Mouse (Mus musculus): ENCODE results near the gene Macf1. TPM values are rescaled to one million over a fixed set of nuclear protein-coding genes. Genes with fewer than 3 reads are reported as not detected.

Gene Macf1
- polyA plus RNA-seq, 1 experiment, result 137 TPM

- Histone ChIP-seq H3K4me1 (ENCODE audit: control insufficient read depth, insufficient read depth, low read length) (peaks cover 7% of the 10 kb centered on the region), H3K27ac (ENCODE audit: insufficient read depth, low read length) (0 out of 2 replicates have a peak overlapping the region, but pooled peaks have one; percentile 28), H3K4me3 (ENCODE audit: insufficient read depth, low read length) (no peak overlapping the region)
- no peak for TF ChIP-seq POLR2A (IDR thresholded peaks at IDR 0.05; ENCODE audit: extremely low read depth, insufficient read depth, low read length)
- no peak for TF ChIP-seq CTCF (IDR thresholded peaks at IDR 0.05; ENCODE audit: extremely low read depth, insufficient read depth, low read length)
Measured at GRCm38 (mm10) chr4:123427271-123427899, 256.8 kb downstream of the Macf1 start.

- no peak overlapping the region for H3K27ac ChIP-seq (ENCODE audit: insufficient read depth, low read length)
Measured at GRCm38 (mm10) chr4:123426429-123427080, 257.6 kb downstream of the Macf1 start.

GRCm38 (mm10) chr4:123425672-123426272 is 258.4 kb downstream of the Macf1 start:
- TF ChIP-seq POLR2A (IDR thresholded peaks at IDR 0.05; ENCODE audit: extremely low read depth, insufficient read depth, low read length), result no peak
- TF ChIP-seq CTCF (IDR thresholded peaks at IDR 0.05; ENCODE audit: extremely low read depth, insufficient read depth, low read length), result no peak
- Histone ChIP-seq H3K4me1 (ENCODE audit: control insufficient read depth, insufficient read depth, low read length) (peaks cover 7% of the 10 kb centered on the region), H3K27ac (ENCODE audit: insufficient read depth, low read length) (no peak overlapping the region; the same call in 1 of the 2 replicates), H3K4me3 (ENCODE audit: insufficient read depth, low read length) (no peak overlapping the region)

More at GRCm38 (mm10) chr4:123426429-123427080, 257.6 kb downstream of the Macf1 start:
- Histone ChIP-seq H3K4me1 (ENCODE audit: control insufficient read depth, insufficient read depth, low read length) (peaks cover 7% of the 10 kb centered on the region), H3K4me3 (ENCODE audit: insufficient read depth, low read length) (no peak overlapping the region)
- TF ChIP-seq CTCF (IDR thresholded peaks at IDR 0.05; ENCODE audit: extremely low read depth, insufficient read depth, low read length), result no peak
- TF ChIP-seq POLR2A (IDR thresholded peaks at IDR 0.05; ENCODE audit: extremely low read depth, insufficient read depth, low read length), result no peak

- TF ChIP-seq POLR2A (IDR thresholded peaks at IDR 0.05; ENCODE audit: extremely low read depth, insufficient read depth, low read length) (no peak), CTCF (IDR thresholded peaks at IDR 0.05; ENCODE audit: extremely low read depth, insufficient read depth, low read length) (no peak)
- H3K4me1 ChIP-seq (ENCODE audit: control insufficient read depth, insufficient read depth, low read length), result peaks cover 7% of the 10 kb centered on the region
- H3K27ac ChIP-seq (ENCODE audit: insufficient read depth, low read length), result no peak overlapping the region
- H3K4me3 ChIP-seq (ENCODE audit: insufficient read depth, low read length), result no peak overlapping the region
Measured at GRCm38 (mm10) chr4:123424050-123424449, 260.1 kb downstream of the Macf1 start.

- TF ChIP-seq POLR2A (IDR thresholded peaks at IDR 0.05; ENCODE audit: extremely low read depth, insufficient read depth, low read length) (no peak), CTCF (IDR thresholded peaks at IDR 0.05; ENCODE audit: extremely low read depth, insufficient read depth, low read length) (no peak)
- Histone ChIP-seq H3K27ac (ENCODE audit: insufficient read depth, low read length) (no peak overlapping the region), H3K4me3 (ENCODE audit: insufficient read depth, low read length) (no peak overlapping the region), H3K4me1 (ENCODE audit: control insufficient read depth, insufficient read depth, low read length) (peaks cover 2% of the 10 kb centered on the region; the same call in 1 of the 2 replicates)
Measured at GRCm38 (mm10) chr4:123422828-123423227, 261.3 kb downstream of the Macf1 start.

- TF ChIP-seq CTCF (IDR thresholded peaks at IDR 0.05; ENCODE audit: extremely low read depth, insufficient read depth, low read length) (no peak), POLR2A (IDR thresholded peaks at IDR 0.05; ENCODE audit: extremely low read depth, insufficient read depth, low read length) (no peak)
- H3K4me3 ChIP-seq (ENCODE audit: insufficient read depth, low read length), result no peak overlapping the region
- H3K27ac ChIP-seq (ENCODE audit: insufficient read depth, low read length), result no peak overlapping the region
- H3K4me1 ChIP-seq (ENCODE audit: control insufficient read depth, insufficient read depth, low read length), result no peaks in the 10 kb centered on the region; the same call in 1 of the 2 replicates
Measured at GRCm38 (mm10) chr4:123418032-123418431, 266.1 kb downstream of the Macf1 start.

GRCm38 (mm10) chr4:123417478-123417877 is 266.7 kb downstream of the Macf1 start:
- no peak overlapping the region for H3K27ac ChIP-seq (ENCODE audit: insufficient read depth, low read length)
- no peak for TF ChIP-seq POLR2A (IDR thresholded peaks at IDR 0.05; ENCODE audit: extremely low read depth, insufficient read depth, low read length)
- TF ChIP-seq CTCF (IDR thresholded peaks at IDR 0.05; ENCODE audit: extremely low read depth, insufficient read depth, low read length), result no peak
- H3K4me1 ChIP-seq (ENCODE audit: control insufficient read depth, insufficient read depth, low read length), result no peaks in the 10 kb centered on the region; the same call in 1 of the 2 replicates
- H3K4me3 ChIP-seq (ENCODE audit: insufficient read depth, low read length), result no peak overlapping the region

- TF ChIP-seq CTCF (IDR thresholded peaks at IDR 0.05; ENCODE audit: extremely low read depth, insufficient read depth, low read length) (no peak), POLR2A (IDR thresholded peaks at IDR 0.05; ENCODE audit: extremely low read depth, insufficient read depth, low read length) (no peak)
- no peaks in the 10 kb centered on the region; the same call in 1 of the 2 replicates for H3K4me1 ChIP-seq (ENCODE audit: control insufficient read depth, insufficient read depth, low read length)
- H3K4me3 ChIP-seq (ENCODE audit: insufficient read depth, low read length), result no peak overlapping the region
- H3K27ac ChIP-seq (ENCODE audit: insufficient read depth, low read length), result no peak overlapping the region
Measured at GRCm38 (mm10) chr4:123416829-123417228, 267.3 kb downstream of the Macf1 start.

- H3K4me1 ChIP-seq (ENCODE audit: control insufficient read depth, insufficient read depth, low read length), result peaks cover 2% of the 10 kb centered on the region; the same call in 1 of the 2 replicates
- TF ChIP-seq CTCF (IDR thresholded peaks at IDR 0.05; ENCODE audit: extremely low read depth, insufficient read depth, low read length) (no peak), POLR2A (IDR thresholded peaks at IDR 0.05; ENCODE audit: extremely low read depth, insufficient read depth, low read length) (no peak)
- no peak overlapping the region for H3K4me3 ChIP-seq (ENCODE audit: insufficient read depth, low read length)
- no peak overlapping the region for H3K27ac ChIP-seq (ENCODE audit: insufficient read depth, low read length)
Measured at GRCm38 (mm10) chr4:123415566-123415965, 268.6 kb downstream of the Macf1 start.
